In genomic region chr9:59584871-59585308, GRCm38 (mm10) we compare ENCODE assay signal across 1 mouse cellular context.
TF ChIP-seq lines count a peak whose summit lies in the region.

No protein-coding gene starts in this region.

TF ChIP-seq in CH12.LX, 34 proteins besides CTCF, POLR2A, EP300 and RAD21 (continued from another document):
- TF ChIP-seq ZNF384 (IDR thresholded peaks at IDR 0.05; ENCODE audit: low read depth, low read length) (no peak), USF2 (conservative IDR thresholded peaks at IDR 0.05; ENCODE audit: low read depth, low read length) (no peak), RCOR1 (conservative IDR thresholded peaks at IDR 0.05; ENCODE audit: low read depth, low read length) (no peak), KAT2A (IDR thresholded peaks at IDR 0.05; ENCODE audit: insufficient replicate concordance, low read length) (no peak), CHD2 (IDR thresholded peaks at IDR 0.05; ENCODE audit: low read length) (no peak), SMC3 (IDR thresholded peaks at IDR 0.05; ENCODE audit: low read depth, low read length) (peak; percentile 83), E2F4 (IDR thresholded peaks at IDR 0.05; ENCODE audit: insufficient replicate concordance, low read depth, low read length) (no peak), ETS1 (conservative IDR thresholded peaks at IDR 0.05; ENCODE audit: low read depth, low read length) (no peak), BHLHE40 (IDR thresholded peaks at IDR 0.05; ENCODE audit: low read depth, low read length) (no peak), MAZ (IDR thresholded peaks at IDR 0.05; ENCODE audit: low read depth, low read length) (no peak), MYC (IDR thresholded peaks at IDR 0.05; ENCODE audit: low read depth, low read length) (no peak), USF1 (IDR thresholded peaks at IDR 0.05; ENCODE audit: low read depth, low read length) (no peak), TCF12 (IDR thresholded peaks at IDR 0.05; ENCODE audit: low read depth, low read length) (peak; percentile 22; the same call in 1 of the 2 replicates), SIN3A (IDR thresholded peaks at IDR 0.05; ENCODE audit: low read length) (0 out of 2 replicates have a peak, but pooled peaks have one; percentile 17), ZC3H11A (IDR thresholded peaks at IDR 0.05; ENCODE audit: low read depth, low read length) (no peak)
